11 mouse cellular contexts compared by ENCODE assay signal in the genomic region with DNA sequence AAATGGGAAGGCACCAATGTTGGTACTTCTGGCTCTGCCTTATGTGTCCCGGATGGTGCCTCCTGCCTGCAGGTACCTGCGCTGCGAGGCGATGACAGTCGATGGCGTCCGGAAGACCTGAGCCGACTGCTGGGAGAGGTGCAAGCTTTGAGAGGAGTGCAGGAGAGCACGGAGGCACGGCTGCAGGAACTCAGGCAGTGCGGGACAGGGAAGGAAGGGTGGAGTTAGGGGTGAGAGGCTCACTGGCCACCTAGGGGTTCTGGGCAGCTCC. TPM values are rescaled to one million over a fixed set of nuclear protein-coding genes. Genes with fewer than 3 reads are reported as not detected.
A peak's percentile ranks its signal among the peaks of the same experiment; 100 is the strongest.
DNase-seq lines count a peak whose midpoint lies in the region; ATAC-seq and TF ChIP-seq lines count a peak whose summit lies in the region.
"Had no signal": no experiment of that assay in that cellular context is flagged by ENCODE, and none has a peak within 500 bp of the region (broad histone marks: within the 10 kb centered on the region; RNA-seq: fewer than 3 reads in every experiment).

No protein-coding gene starts in this region.

- H3K9me3 ChIP-seq in forebrain, embryonic 10.5 days = peaks cover 5% of the 10 kb centered on the region
- 0 out of 2 replicates have a peak, but pooled peaks cover 5% of the 10 kb centered on the region for H3K9me3 ChIP-seq in forebrain, embryonic 12.5 days
- H3K9me3 ChIP-seq in midbrain, embryonic 10.5 days (replicated peaks) = peaks cover 7% of the 10 kb centered on the region
- no peaks in the 10 kb centered on the region; the same call in 1 of the 2 replicates for H3K9me3 ChIP-seq in midbrain, embryonic 11.5 days (ENCODE audit: control insufficient read depth, low read length)
- H3K9me3 ChIP-seq in hindbrain, embryonic 13.5 days = peaks cover 5% of the 10 kb centered on the region; the same call in 1 of the 2 replicates
- no peaks in the 10 kb centered on the region for H3K9me3 ChIP-seq in neural tube, embryonic 14.5 days (ENCODE audit: control insufficient read depth, low read length)

- ATAC-seq in forebrain, embryonic 12.5 days (ENCODE audit: low FRiP score) = no peak
- ATAC-seq in midbrain, embryonic 11.5 days (ENCODE audit: low FRiP score) = no peak
- no peak for ATAC-seq in hindbrain, embryonic 13.5 days (ENCODE audit: low FRiP score)
- no peak for ATAC-seq in neural tube, embryonic 14.5 days (ENCODE audit: low read depth)

- under 1% methylated on average over 11 of the region's 11 CpGs for WGBS in forebrain, embryonic 10.5 days
- 2% methylated on average over 11 of the region's 11 CpGs for WGBS in forebrain, embryonic 12.5 days
- WGBS in midbrain, embryonic 10.5 days = 2% methylated on average over 11 of the region's 11 CpGs
- 2% methylated on average over 11 of the region's 11 CpGs for WGBS in midbrain, embryonic 11.5 days
- 2% methylated on average over 11 of the region's 11 CpGs for WGBS in hindbrain, embryonic 13.5 days
- WGBS in neural tube, embryonic 14.5 days = 2% methylated on average over 11 of the region's 11 CpGs

- peaks cover 100% of the 10 kb centered on the region for H3K27me3 ChIP-seq in forebrain, embryonic 10.5 days (ENCODE audit: poor library complexity, severe bottlenecking)
- peaks cover 99% of the 10 kb centered on the region for H3K27me3 ChIP-seq in forebrain, embryonic 12.5 days
- H3K27me3 ChIP-seq in midbrain, embryonic 10.5 days (ENCODE audit: low read depth, poor library complexity, severe bottlenecking) = peaks cover 100% of the 10 kb centered on the region
- peaks cover 99% of the 10 kb centered on the region for H3K27me3 ChIP-seq in midbrain, embryonic 11.5 days (ENCODE audit: control insufficient read depth, insufficient read depth, low read length)
- H3K27me3 ChIP-seq in hindbrain, embryonic 13.5 days = peaks cover 99% of the 10 kb centered on the region
- peaks cover 64% of the 10 kb centered on the region for H3K27me3 ChIP-seq in neural tube, embryonic 14.5 days (ENCODE audit: control insufficient read depth, insufficient read depth, low read length)

- no peak overlapping the region for H3K4me2 ChIP-seq in forebrain, embryonic 12.5 days
- no peak overlapping the region for H3K4me2 ChIP-seq in midbrain, embryonic 11.5 days
- H3K4me2 ChIP-seq in hindbrain, embryonic 13.5 days = peak overlapping the region; percentile 72; the same call in 1 of the 2 replicates
- H3K4me2 ChIP-seq in neural tube, embryonic 14.5 days (ENCODE audit: low read depth, low read length) = 0 out of 2 replicates have a peak overlapping the region, but pooled peaks have one; percentile 5

- no peak for DNase-seq in forebrain, embryonic 10.5 days (ENCODE audit: extremely low spot score, low spot score)
- DNase-seq in midbrain, embryonic 10.5 days (ENCODE audit: low spot score) = no peak
- DNase-seq in midbrain, embryonic 11.5 days (ENCODE audit: low spot score, missing footprints) = no peak
- no peak for DNase-seq in urinary bladder, postnatal 10 days (ENCODE audit: low spot score)
- no peak for DNase-seq in gastrocnemius, adult 2 months
- DNase-seq: cerebellum, adult 2 months; kidney, adult 9 months; left cerebral cortex, postnatal 4 days had no signal

- no peak overlapping the region for H3K27ac ChIP-seq in forebrain, embryonic 10.5 days
- H3K27ac ChIP-seq in forebrain, embryonic 12.5 days = no peak overlapping the region
- H3K27ac ChIP-seq in midbrain, embryonic 10.5 days (replicated peaks) = no peak overlapping the region
- H3K27ac ChIP-seq in midbrain, embryonic 11.5 days (ENCODE audit: low read depth, low read length) = no peak overlapping the region
- no peak overlapping the region for H3K27ac ChIP-seq in hindbrain, embryonic 13.5 days
- no peak overlapping the region for H3K27ac ChIP-seq in neural tube, embryonic 14.5 days (ENCODE audit: low read depth, low read length)
- H3K27ac ChIP-seq in gastrocnemius, adult 2 months = no peak overlapping the region

- no peak overlapping the region for H3K9ac ChIP-seq in forebrain, embryonic 12.5 days
- no peak overlapping the region for H3K9ac ChIP-seq in midbrain, embryonic 11.5 days (ENCODE audit: low read length)
- H3K9ac ChIP-seq in hindbrain, embryonic 13.5 days = peak overlapping the region; percentile 24
- H3K9ac ChIP-seq in neural tube, embryonic 14.5 days (replicated peaks; ENCODE audit: low read depth, low read length) = no peak overlapping the region

- peaks cover 49% of the 10 kb centered on the region for H3K4me1 ChIP-seq in forebrain, embryonic 10.5 days
- H3K4me1 ChIP-seq in forebrain, embryonic 12.5 days = peaks cover 38% of the 10 kb centered on the region
- peaks cover 41% of the 10 kb centered on the region for H3K4me1 ChIP-seq in midbrain, embryonic 10.5 days
- peaks cover 21% of the 10 kb centered on the region for H3K4me1 ChIP-seq in midbrain, embryonic 11.5 days (ENCODE audit: control insufficient read depth, insufficient read depth, low read length)
- H3K4me1 ChIP-seq in hindbrain, embryonic 13.5 days (replicated peaks) = peaks cover 41% of the 10 kb centered on the region
- H3K4me1 ChIP-seq in neural tube, embryonic 14.5 days (ENCODE audit: control insufficient read depth, insufficient read depth, low read length) = peaks cover 11% of the 10 kb centered on the region

- peak overlapping the region; percentile 27; the same call in 1 of the 2 replicates for H3K4me3 ChIP-seq in forebrain, embryonic 10.5 days
- H3K4me3 ChIP-seq in forebrain, embryonic 12.5 days (replicated peaks) = no peak overlapping the region; the same call in 1 of the 2 replicates
- H3K4me3 ChIP-seq in midbrain, embryonic 10.5 days = peak overlapping the region; percentile 33; the same call in 1 of the 2 replicates
- no peak overlapping the region for H3K4me3 ChIP-seq in midbrain, embryonic 11.5 days (ENCODE audit: low read depth, low read length)
- peak overlapping the region; percentile 51 for H3K4me3 ChIP-seq in hindbrain, embryonic 13.5 days
- H3K4me3 ChIP-seq in neural tube, embryonic 14.5 days (ENCODE audit: low read depth, low read length) = no peak overlapping the region
- no peak overlapping the region for H3K4me3 ChIP-seq in gastrocnemius, adult 2 months

- intact Hi-C loops in gastrocnemius, adult 2 months (cut with DNase I) = loop anchor here (10.0 kb wide), 1 partner anchor 616 kb away; no protein-coding TSS in a partner anchor

- TF ChIP-seq CTCF in gastrocnemius, adult 2 months (IDR thresholded peaks at IDR 0.05) = no peak

- no peaks in the 10 kb centered on the region for H3K36me3 ChIP-seq in forebrain, embryonic 10.5 days (replicated peaks)
- H3K36me3 ChIP-seq in forebrain, embryonic 12.5 days (replicated peaks) = no peaks in the 10 kb centered on the region
- H3K36me3 ChIP-seq in midbrain, embryonic 10.5 days = no peaks in the 10 kb centered on the region
- H3K36me3 ChIP-seq in midbrain, embryonic 11.5 days (ENCODE audit: control insufficient read depth, insufficient read depth, low read length) = no peaks in the 10 kb centered on the region
- no peaks in the 10 kb centered on the region for H3K36me3 ChIP-seq in hindbrain, embryonic 13.5 days
- H3K36me3 ChIP-seq in neural tube, embryonic 14.5 days (ENCODE audit: control insufficient read depth, insufficient read depth, low read length) = no peaks in the 10 kb centered on the region

RNA-seq across cellular contexts. Expression of gene Hsf4, which starts 1.2 kb away (rescaled TPM):
- polyA plus RNA-seq in forebrain, embryonic 10.5 days (2016; fragmentation: Nextera tagmentation; extraction: Ambion mirVana) = not detected in 2 replicates
- 0.11 TPM in 1 of 2 replicates, not detected in the other for polyA plus RNA-seq in forebrain, embryonic 12.5 days (2016; fragmentation: Nextera tagmentation; extraction: Ambion mirVana)
- 0.10 TPM in 1 of 2 replicates, not detected in the other for polyA plus RNA-seq in midbrain, embryonic 10.5 days (2016; fragmentation: Nextera tagmentation; extraction: Ambion mirVana)
- polyA plus RNA-seq in midbrain, embryonic 11.5 days (2014; fragmentation: Nextera tagmentation; extraction: Ambion mirVana) = not detected in 2 replicates
- 0.27 and 0.44 TPM in 2 replicates for polyA plus RNA-seq in hindbrain, embryonic 13.5 days (2015; fragmentation: Nextera tagmentation; extraction: Ambion mirVana)
- 0.66 and 0.71 TPM in 2 replicates for polyA plus RNA-seq in neural tube, embryonic 14.5 days (2014; fragmentation: Nextera tagmentation; extraction: Ambion mirVana)
- 1 to 10 TPM; 6.1 to 8.4 TPM for total RNA-seq in gastrocnemius, adult 2 months (2021)

RNA-seq across cellular contexts. Expression of gene Nol3, which starts 5.1 kb away (rescaled TPM):
- 0.57 and 0.99 TPM in 2 replicates for polyA plus RNA-seq in forebrain, embryonic 10.5 days (2016; fragmentation: Nextera tagmentation; extraction: Ambion mirVana)
- 3.3 TPM in 2 replicates for polyA plus RNA-seq in forebrain, embryonic 12.5 days (2016; fragmentation: Nextera tagmentation; extraction: Ambion mirVana)
- 1.4 and 2.3 TPM in 2 replicates for polyA plus RNA-seq in midbrain, embryonic 10.5 days (2016; fragmentation: Nextera tagmentation; extraction: Ambion mirVana)
- 2.0 and 3.2 TPM in 2 replicates for polyA plus RNA-seq in midbrain, embryonic 11.5 days (2014; fragmentation: Nextera tagmentation; extraction: Ambion mirVana)
- 3.9 and 4.5 TPM in 2 replicates for polyA plus RNA-seq in hindbrain, embryonic 13.5 days (2015; fragmentation: Nextera tagmentation; extraction: Ambion mirVana)
- 5.5 and 5.9 TPM in 2 replicates for polyA plus RNA-seq in neural tube, embryonic 14.5 days (2014; fragmentation: Nextera tagmentation; extraction: Ambion mirVana)
- total RNA-seq in gastrocnemius, adult 2 months (2021) = 10 to 100 TPM; 27.9 to 32.4 TPM

RNA-seq across cellular contexts. Expression of gene Fbxl8, which starts 6.4 kb away (rescaled TPM):
- polyA plus RNA-seq in forebrain, embryonic 10.5 days (2016; fragmentation: Nextera tagmentation; extraction: Ambion mirVana) = 0.55 and 0.91 TPM in 2 replicates
- 0.54 and 0.68 TPM in 2 replicates for polyA plus RNA-seq in forebrain, embryonic 12.5 days (2016; fragmentation: Nextera tagmentation; extraction: Ambion mirVana)
- 0.64 and 0.72 TPM in 2 replicates for polyA plus RNA-seq in midbrain, embryonic 10.5 days (2016; fragmentation: Nextera tagmentation; extraction: Ambion mirVana)
- 0.84 and 1.5 TPM in 2 replicates for polyA plus RNA-seq in midbrain, embryonic 11.5 days (2014; fragmentation: Nextera tagmentation; extraction: Ambion mirVana)
- 1.1 and 1.2 TPM in 2 replicates for polyA plus RNA-seq in hindbrain, embryonic 13.5 days (2015; fragmentation: Nextera tagmentation; extraction: Ambion mirVana)
- polyA plus RNA-seq in neural tube, embryonic 14.5 days (2014; fragmentation: Nextera tagmentation; extraction: Ambion mirVana) = 0.96 and 1.8 TPM in 2 replicates
- 1 to 10 TPM; 1.0 to 1.1 TPM for total RNA-seq in gastrocnemius, adult 2 months (2021)

RNA-seq across cellular contexts. Expression of gene Tradd, which starts 6.4 kb away (rescaled TPM):
- polyA plus RNA-seq in forebrain, embryonic 10.5 days (2016; fragmentation: Nextera tagmentation; extraction: Ambion mirVana) = 13.4 and 13.9 TPM in 2 replicates
- 10.8 and 11.0 TPM in 2 replicates for polyA plus RNA-seq in forebrain, embryonic 12.5 days (2016; fragmentation: Nextera tagmentation; extraction: Ambion mirVana)
- 13.6 and 14.6 TPM in 2 replicates for polyA plus RNA-seq in midbrain, embryonic 10.5 days (2016; fragmentation: Nextera tagmentation; extraction: Ambion mirVana)
- 11.3 and 15.0 TPM in 2 replicates for polyA plus RNA-seq in midbrain, embryonic 11.5 days (2014; fragmentation: Nextera tagmentation; extraction: Ambion mirVana)
- 19.9 and 21.1 TPM in 2 replicates for polyA plus RNA-seq in hindbrain, embryonic 13.5 days (2015; fragmentation: Nextera tagmentation; extraction: Ambion mirVana)
- polyA plus RNA-seq in neural tube, embryonic 14.5 days (2014; fragmentation: Nextera tagmentation; extraction: Ambion mirVana) = 13.1 and 18.8 TPM in 2 replicates
- total RNA-seq in gastrocnemius, adult 2 months (2021) = 1 to 10 TPM; 2.4 to 2.9 TPM

RNA-seq across cellular contexts. Expression of gene B3gnt9, which starts 15.9 kb away (rescaled TPM):
- 1.4 and 2.1 TPM in 2 replicates for polyA plus RNA-seq in forebrain, embryonic 10.5 days (2016; fragmentation: Nextera tagmentation; extraction: Ambion mirVana)
- 3.3 and 4.5 TPM in 2 replicates for polyA plus RNA-seq in forebrain, embryonic 12.5 days (2016; fragmentation: Nextera tagmentation; extraction: Ambion mirVana)
- polyA plus RNA-seq in midbrain, embryonic 10.5 days (2016; fragmentation: Nextera tagmentation; extraction: Ambion mirVana) = 2.4 and 4.2 TPM in 2 replicates
- polyA plus RNA-seq in midbrain, embryonic 11.5 days (2014; fragmentation: Nextera tagmentation; extraction: Ambion mirVana) = 5.6 and 6.1 TPM in 2 replicates
- 6.2 and 6.7 TPM in 2 replicates for polyA plus RNA-seq in hindbrain, embryonic 13.5 days (2015; fragmentation: Nextera tagmentation; extraction: Ambion mirVana)
- polyA plus RNA-seq in neural tube, embryonic 14.5 days (2014; fragmentation: Nextera tagmentation; extraction: Ambion mirVana) = 6.2 and 8.3 TPM in 2 replicates
- total RNA-seq in gastrocnemius, adult 2 months (2021) = 1 to 10 TPM; 1.8 to 3.5 TPM

Comparison
In these comparisons a context has a peak if more than half of its experiments do, and no peak if none do; other contexts are left out.
1. H3K4me3 ChIP-seq: peak in forebrain, embryonic 10.5 days (single experiment), midbrain, embryonic 10.5 days (single experiment) and hindbrain, embryonic 13.5 days (single experiment); none in forebrain, embryonic 12.5 days (single experiment), midbrain, embryonic 11.5 days (single experiment), neural tube, embryonic 14.5 days (single experiment) and gastrocnemius, adult 2 months (single experiment).
2. H3K4me2 ChIP-seq: peak in hindbrain, embryonic 13.5 days (single experiment) and neural tube, embryonic 14.5 days (single experiment); none in forebrain, embryonic 12.5 days (single experiment) and midbrain, embryonic 11.5 days (single experiment).